Mouse (Mus musculus): ENCODE measurements at regions not wholly inside any gene's neighbourhood (a gene's known extent, or its start where the extent isn't known, plus 50 kb on each side); places are given as distances from the start of the nearest gene placed in this dataset.

- DNase-seq: no peak
Measured at GRCm38 (mm10) chr14:76820989-76821388, 215.6 kb upstream of the Ccdc122 start.

GRCm38 (mm10) chr14:76819690-76820089 lies 216.9 kb upstream of the Ccdc122 start:
- DNase-seq: peak; percentile 56 to 74

GRCm38 (mm10) chr14:76818256-76819010 lies 218.1 kb upstream of the Ccdc122 start:
- peak in 1 of 2 experiments; percentile 36 for DNase-seq

- no peak for DNase-seq
Measured at GRCm38 (mm10) chr14:76817189-76817772, 219.3 kb upstream of the Ccdc122 start.

GRCm38 (mm10) chr14:76816666-76817065 lies 219.9 kb upstream of the Ccdc122 start:
- no peak for DNase-seq

- DNase-seq: no peak
Measured at GRCm38 (mm10) chr14:76812155-76812875, 224.3 kb upstream of the Ccdc122 start.

- DNase-seq: no peak
Measured at GRCm38 (mm10) chr14:76810697-76811589, 225.6 kb upstream of the Ccdc122 start.

- no peak for DNase-seq
Measured at GRCm38 (mm10) chr14:76810041-76810440, 226.5 kb upstream of the Ccdc122 start.

GRCm38 (mm10) chr14:76809411-76809810 lies 227.2 kb upstream of the Ccdc122 start:
- no peak for DNase-seq

GRCm38 (mm10) chr14:76805151-76805785 lies 231.3 kb upstream of the Ccdc122 start:
- no peak for DNase-seq

GRCm38 (mm10) chr14:76804447-76805150 lies 232.0 kb upstream of the Ccdc122 start:
- no peak for DNase-seq

- no peak for DNase-seq
Measured at GRCm38 (mm10) chr14:76800181-76800580, 236.4 kb upstream of the Ccdc122 start.

GRCm38 (mm10) chr14:76799741-76800140 lies 236.8 kb upstream of the Ccdc122 start:
- peak; percentile 36 to 52 for DNase-seq

GRCm38 (mm10) chr14:76798925-76799428 lies 237.6 kb upstream of the Ccdc122 start:
- DNase-seq: no peak

GRCm38 (mm10) chr14:76798488-76798887 lies 238.1 kb upstream of the Ccdc122 start:
- no peak for DNase-seq

- DNase-seq: no peak
Measured at GRCm38 (mm10) chr14:76797518-76797917, 239.1 kb upstream of the Ccdc122 start.

- peak; percentile 78 for DNase-seq
Measured at GRCm38 (mm10) chr14:76791811-76792571, 235.3 kb upstream of the Serp2 start.

GRCm38 (mm10) chr14:76789376-76789775 lies 232.7 kb upstream of the Serp2 start:
- no peak for DNase-seq

GRCm38 (mm10) chr14:76787601-76788000 lies 230.9 kb upstream of the Serp2 start:
- DNase-seq: peak; percentile 28 to 40

GRCm38 (mm10) chr14:76786214-76786613 lies 229.5 kb upstream of the Serp2 start:
- DNase-seq: no peak

GRCm38 (mm10) chr14:76781524-76781880 lies 224.8 kb upstream of the Serp2 start:
- no peak for DNase-seq
